Mouse (Mus musculus): Measurements from ENCODE around the gene Serpine1. TPM values are rescaled to one million over a fixed set of nuclear protein-coding genes. Genes with fewer than 3 reads are reported as not detected.

The Serpine1 gene
- polyA plus RNA-seq, 1 experiment, result 1.2 TPM

GRCm38 (mm10) chr5:137083051-137083450 is 11.0 kb upstream of the Serpine1 start:
- H3K4me3 ChIP-seq (ENCODE audit: low read depth, low read length), result no peak overlapping the region
- H3K27ac ChIP-seq (ENCODE audit: insufficient read depth, low read depth, low read length), result no peak overlapping the region
- TF ChIP-seq POLR2A (IDR thresholded peaks at IDR 0.05; ENCODE audit: low read depth, low read length), result no peak
- TF ChIP-seq CTCF (IDR thresholded peaks at IDR 0.05; ENCODE audit: extremely low read depth, insufficient read length, insufficient replicate concordance, low read depth, low read length), result no peak
- no peaks in the 10 kb centered on the region for H3K4me1 ChIP-seq (ENCODE audit: control insufficient read depth, insufficient read depth, insufficient read length, low read length)
- 92% methylated on average over 4 of the region's 4 CpGs for WGBS
- no peaks in the 10 kb centered on the region for H3K27me3 ChIP-seq (ENCODE audit: control insufficient read depth, insufficient read depth, low read length)
- H3K36me3 ChIP-seq (ENCODE audit: control insufficient read depth, insufficient read depth, low read length), result no peaks in the 10 kb centered on the region

- Histone ChIP-seq H3K27ac (ENCODE audit: insufficient read depth, low read depth, low read length) (peak overlapping the region; percentile 32; the same call in 1 of the 2 replicates), H3K27me3 (ENCODE audit: control insufficient read depth, insufficient read depth, low read length) (no peaks in the 10 kb centered on the region), H3K4me1 (ENCODE audit: control insufficient read depth, insufficient read depth, insufficient read length, low read length) (peaks cover 9% of the 10 kb centered on the region; the same call in 1 of the 2 replicates), H3K4me3 (ENCODE audit: low read depth, low read length) (no peak overlapping the region), H3K36me3 (ENCODE audit: control insufficient read depth, insufficient read depth, low read length) (no peaks in the 10 kb centered on the region)
- TF ChIP-seq POLR2A (IDR thresholded peaks at IDR 0.05; ENCODE audit: low read depth, low read length) (no peak), CTCF (IDR thresholded peaks at IDR 0.05; ENCODE audit: extremely low read depth, insufficient read length, insufficient replicate concordance, low read depth, low read length) (no peak)
- WGBS, result 56% methylated on average over 5 of the region's 5 CpGs
These were observed 7.8 kb upstream of the Serpine1 start for GRCm38 (mm10) chr5:137079849-137080248.

- WGBS, result 49% methylated on average over 6 of the region's 6 CpGs
- Histone ChIP-seq H3K4me3 (ENCODE audit: low read depth, low read length) (no peak overlapping the region), H3K27me3 (ENCODE audit: control insufficient read depth, insufficient read depth, low read length) (no peaks in the 10 kb centered on the region), H3K36me3 (ENCODE audit: control insufficient read depth, insufficient read depth, low read length) (no peaks in the 10 kb centered on the region), H3K4me1 (ENCODE audit: control insufficient read depth, insufficient read depth, insufficient read length, low read length) (peaks cover 9% of the 10 kb centered on the region; the same call in 1 of the 2 replicates), H3K27ac (ENCODE audit: insufficient read depth, low read depth, low read length) (no peak overlapping the region)
- no peak for TF ChIP-seq POLR2A (IDR thresholded peaks at IDR 0.05; ENCODE audit: low read depth, low read length)
- no peak for TF ChIP-seq CTCF (IDR thresholded peaks at IDR 0.05; ENCODE audit: extremely low read depth, insufficient read length, insufficient replicate concordance, low read depth, low read length)
These were observed 6.5 kb upstream of the Serpine1 start for GRCm38 (mm10) chr5:137078616-137079015.

GRCm38 (mm10) chr5:137078041-137078440 is 6.0 kb upstream of the Serpine1 start:
- H3K4me3 ChIP-seq (ENCODE audit: low read depth, low read length), result no peak overlapping the region
- H3K27me3 ChIP-seq (ENCODE audit: control insufficient read depth, insufficient read depth, low read length), result no peaks in the 10 kb centered on the region
- H3K27ac ChIP-seq (ENCODE audit: insufficient read depth, low read depth, low read length), result no peak overlapping the region
- H3K4me1 ChIP-seq (ENCODE audit: control insufficient read depth, insufficient read depth, insufficient read length, low read length), result peaks cover 9% of the 10 kb centered on the region; the same call in 1 of the 2 replicates
- no peaks in the 10 kb centered on the region for H3K36me3 ChIP-seq (ENCODE audit: control insufficient read depth, insufficient read depth, low read length)
- 24% methylated on average over 14 of the region's 14 CpGs for WGBS
- TF ChIP-seq POLR2A (IDR thresholded peaks at IDR 0.05; ENCODE audit: low read depth, low read length) (no peak), CTCF (IDR thresholded peaks at IDR 0.05; ENCODE audit: extremely low read depth, insufficient read length, insufficient replicate concordance, low read depth, low read length) (no peak)

- TF ChIP-seq POLR2A (IDR thresholded peaks at IDR 0.05; ENCODE audit: low read depth, low read length) (no peak), CTCF (IDR thresholded peaks at IDR 0.05; ENCODE audit: extremely low read depth, insufficient read length, insufficient replicate concordance, low read depth, low read length) (no peak)
- 80% methylated on average over 7 of the region's 7 CpGs for WGBS
- Histone ChIP-seq H3K27ac (ENCODE audit: insufficient read depth, low read depth, low read length) (0 out of 2 replicates have a peak overlapping the region, but pooled peaks have one; percentile 47), H3K36me3 (ENCODE audit: control insufficient read depth, insufficient read depth, low read length) (no peaks in the 10 kb centered on the region), H3K4me1 (ENCODE audit: control insufficient read depth, insufficient read depth, insufficient read length, low read length) (peaks cover 14% of the 10 kb centered on the region), H3K4me3 (ENCODE audit: low read depth, low read length) (no peak overlapping the region), H3K27me3 (ENCODE audit: control insufficient read depth, insufficient read depth, low read length) (no peaks in the 10 kb centered on the region)
These were observed 5.1 kb upstream of the Serpine1 start for GRCm38 (mm10) chr5:137077187-137077586.

GRCm38 (mm10) chr5:137076191-137076930 is 4.3 kb upstream of the Serpine1 start:
- TF ChIP-seq POLR2A (IDR thresholded peaks at IDR 0.05; ENCODE audit: low read depth, low read length) (no peak), CTCF (IDR thresholded peaks at IDR 0.05; ENCODE audit: extremely low read depth, insufficient read length, insufficient replicate concordance, low read depth, low read length) (no peak)
- no peaks in the 10 kb centered on the region for H3K36me3 ChIP-seq (ENCODE audit: control insufficient read depth, insufficient read depth, low read length)
- H3K27ac ChIP-seq (ENCODE audit: insufficient read depth, low read depth, low read length), result peak overlapping the region; percentile 73
- H3K4me1 ChIP-seq (ENCODE audit: control insufficient read depth, insufficient read depth, insufficient read length, low read length), result peaks cover 20% of the 10 kb centered on the region
- 49% methylated on average over 12 of the region's 12 CpGs for WGBS
- no peaks in the 10 kb centered on the region for H3K27me3 ChIP-seq (ENCODE audit: control insufficient read depth, insufficient read depth, low read length)
- H3K4me3 ChIP-seq (ENCODE audit: low read depth, low read length), result no peak overlapping the region

- peak overlapping the region; percentile 73 for H3K27ac ChIP-seq (ENCODE audit: insufficient read depth, low read depth, low read length)
- TF ChIP-seq POLR2A (IDR thresholded peaks at IDR 0.05; ENCODE audit: low read depth, low read length), result no peak
- TF ChIP-seq CTCF (IDR thresholded peaks at IDR 0.05; ENCODE audit: extremely low read depth, insufficient read length, insufficient replicate concordance, low read depth, low read length), result no peak
- no peaks in the 10 kb centered on the region for H3K36me3 ChIP-seq (ENCODE audit: control insufficient read depth, insufficient read depth, low read length)
- peaks cover 20% of the 10 kb centered on the region for H3K4me1 ChIP-seq (ENCODE audit: control insufficient read depth, insufficient read depth, insufficient read length, low read length)
- no peak overlapping the region for H3K4me3 ChIP-seq (ENCODE audit: low read depth, low read length)
- no peaks in the 10 kb centered on the region for H3K27me3 ChIP-seq (ENCODE audit: control insufficient read depth, insufficient read depth, low read length)
- WGBS, result 32% methylated on average over 6 of the region's 6 CpGs
These were observed 3.7 kb upstream of the Serpine1 start for GRCm38 (mm10) chr5:137075726-137076125.

All from small intestine, adult 2 months (tissue).